Mouse (Mus musculus) spleen, postnatal 0 days (tissue): ENCODE data around the gene Phpt1. TPM values are rescaled to one million over a fixed set of nuclear protein-coding genes. Genes with fewer than 3 reads are reported as not detected.

Source experiments
- polyA plus RNA-seq: library from polyadenylated mRNA; unstranded; fragments of >200 nt; fragmentation: Nextera tagmentation; extraction: Ambion mirVana; gene quantifications from 2 replicates; pipeline ENCODE4 v1.2.1, GENCODE M21; 2015

Phpt1 gene
- polyA plus RNA-seq = 52.5 and 57.5 TPM in 2 replicates

GRCm38 (mm10) chr2:25574579-25575431 lies at the start of gene Phpt1, which contains the start of gene Mamdc4:
Gene Phpt1 (minus strand): TSS chr2:25575224.
Gene Mamdc4 (minus strand): TSS chr2:25574845.

GRCm38 (mm10) chr2:25621229-25622200 lies 46.5 kb upstream of the Phpt1 start, which contains the start of gene Tmem141:
Gene Tmem141 (minus strand): TSS chr2:25622005.

GRCm38 (mm10) chr2:25617578-25617977 lies 42.6 kb upstream of the Phpt1 start, which contains the start of gene Ccdc183:
Gene Ccdc183 (minus strand): TSS chr2:25617678.

GRCm38 (mm10) chr2:25607761-25608622 lies 33.0 kb upstream of the Phpt1 start, which contains the start of gene Rabl6:
Gene Rabl6 (minus strand): TSS chr2:25608521.

GRCm38 (mm10) chr2:25581294-25581864 lies 6.4 kb upstream of the Phpt1 start, which contains the start of gene Ajm1:
Gene Ajm1 (minus strand): TSS chr2:25581757.

GRCm38 (mm10) chr2:25557221-25557963 lies 17.6 kb downstream of the Phpt1 start, which contains the start of gene Edf1:
Gene Edf1 (plus strand): TSS chr2:25557847.

GRCm38 (mm10) chr2:25546811-25547491 lies 28.1 kb downstream of the Phpt1 start, which contains the start of gene Traf2:
Gene Traf2 (minus strand): TSS chr2:25546940.

Other genes starting within 250 kb of the Phpt1 start
- 30.8 and 37.7 TPM in 2 replicates for gene Man1b1, start 242.9 kb downstream of the Phpt1 start, polyA plus RNA-seq
- gene Dpp7, start 218.9 kb downstream of the Phpt1 start, polyA plus RNA-seq = 8.5 and 10.1 TPM in 2 replicates
- gene Uap1l1, start 209.5 kb downstream of the Phpt1 start, polyA plus RNA-seq = 20.1 and 27.6 TPM in 2 replicates
- 28.3 and 28.4 TPM in 2 replicates for gene Sapcd2, start 202.9 kb downstream of the Phpt1 start, polyA plus RNA-seq
- 1.3 and 2.0 TPM in 2 replicates for gene Entpd2, start 179.3 kb downstream of the Phpt1 start, polyA plus RNA-seq
- gene Npdc1, start 175.9 kb downstream of the Phpt1 start, polyA plus RNA-seq = 11.4 and 14.1 TPM in 2 replicates
- 1.7 and 2.6 TPM in 2 replicates for gene Fut7, start 152.0 kb downstream of the Phpt1 start, polyA plus RNA-seq
- 1.5 and 1.6 TPM in 2 replicates for gene Abca2, start 146.5 kb downstream of the Phpt1 start, polyA plus RNA-seq
- gene Clic3, start 118.4 kb downstream of the Phpt1 start, polyA plus RNA-seq = 4.8 and 4.9 TPM in 2 replicates
- 22.5 and 28.9 TPM in 2 replicates for gene Paxx, start 114.1 kb downstream of the Phpt1 start, polyA plus RNA-seq
- 1.7 and 2.4 TPM in 2 replicates for gene Ptgds, start 105.2 kb downstream of the Phpt1 start, polyA plus RNA-seq
- not detected in 2 replicates for gene Lcn12, start 81.3 kb downstream of the Phpt1 start, polyA plus RNA-seq
- gene Fbxw5, start 74.5 kb downstream of the Phpt1 start, polyA plus RNA-seq = 30.8 and 34.7 TPM in 2 replicates
- 2.9 and 3.8 TPM in 2 replicates for gene C8g, start 73.5 kb downstream of the Phpt1 start, polyA plus RNA-seq
- gene Traf2, start 28.3 kb downstream of the Phpt1 start, polyA plus RNA-seq = 19.0 and 19.7 TPM in 2 replicates
- 166 and 189 TPM in 2 replicates for gene Edf1, start 17.4 kb downstream of the Phpt1 start, polyA plus RNA-seq
- 0.29 and 0.80 TPM in 2 replicates for gene Mamdc4, start 379 bp downstream of the Phpt1 start, polyA plus RNA-seq
- 0.02 and 0.45 TPM in 2 replicates for gene Ajm1, start 6.5 kb upstream of the Phpt1 start, polyA plus RNA-seq
- gene Rabl6, start 33.3 kb upstream of the Phpt1 start, polyA plus RNA-seq = 31.4 and 36.5 TPM in 2 replicates
- 0.13 and 0.16 TPM in 2 replicates for gene Ccdc183, start 42.5 kb upstream of the Phpt1 start, polyA plus RNA-seq
- 10.7 and 15.0 TPM in 2 replicates for gene Tmem141, start 46.8 kb upstream of the Phpt1 start, polyA plus RNA-seq
- 24.5 and 35.1 TPM in 2 replicates for gene Fcna, start 52.8 kb upstream of the Phpt1 start, polyA plus RNA-seq
- not detected in 2 replicates for gene Lcn8, start 77.9 kb upstream of the Phpt1 start, polyA plus RNA-seq
- gene Lcn5, start 82.7 kb upstream of the Phpt1 start, polyA plus RNA-seq = not detected in 2 replicates
- not detected in 2 replicates for gene Lcn6, start 101.6 kb upstream of the Phpt1 start, polyA plus RNA-seq
- gene Lcn10, start 107.5 kb upstream of the Phpt1 start, polyA plus RNA-seq = not detected in 2 replicates
- not detected in 2 replicates for gene Obp2a, start 124.8 kb upstream of the Phpt1 start, polyA plus RNA-seq
- 18.2 and 23.9 TPM in 2 replicates for gene Bmyc, start 131.5 kb upstream of the Phpt1 start, polyA plus RNA-seq
- gene Obp2b, start 161.8 kb upstream of the Phpt1 start, polyA plus RNA-seq = not detected in 2 replicates
- not detected in 2 replicates for gene Lcn3, start 190.3 kb upstream of the Phpt1 start, polyA plus RNA-seq
- gene Lcn11, start 201.8 kb upstream of the Phpt1 start, polyA plus RNA-seq = not detected in 2 replicates
- gene Gm13539, start 207.0 kb upstream of the Phpt1 start, polyA plus RNA-seq = not detected in 2 replicates
- not detected in 2 replicates for gene Glt6d1, start 240.6 kb upstream of the Phpt1 start, polyA plus RNA-seq
- not detected in 2 replicates for gene Lcn9, start 247.9 kb upstream of the Phpt1 start, polyA plus RNA-seq